Mouse (Mus musculus) cerebellum, postnatal 25 days (tissue): ENCODE measurements around the gene Pomgnt2.

ENCODE experiments used
- DNase-seq, 2 experiments: peaks; one replicate each; pipeline ENCODE4 v3.0.0; 2021; ENCODE audit warnings: mixed read lengths in 2 of 2

Gene Pomgnt2

GRCm38 (mm10) chr9:121968258-121968657 is 28.7 kb downstream of the Pomgnt2 start:
- no peak for DNase-seq

GRCm38 (mm10) chr9:121964941-121965340 is 32.0 kb downstream of the Pomgnt2 start:
- DNase-seq = peak; percentile 69 to 71

GRCm38 (mm10) chr9:121959966-121960635 is 36.8 kb downstream of the Pomgnt2 start:
- no peak for DNase-seq

GRCm38 (mm10) chr9:121952596-121952995 is 44.3 kb downstream of the Pomgnt2 start:
- no peak for DNase-seq

GRCm38 (mm10) chr9:121951114-121951423 is 45.8 kb downstream of the Pomgnt2 start:
- DNase-seq = no peak

- DNase-seq = peak; percentile 71 to 81
Observed at GRCm38 (mm10) chr9:121950418-121951113, 46.3 kb downstream of the Pomgnt2 start, which contains the start of gene Fam198a. Gene Fam198a (plus strand): TSS chr9:121950988.

GRCm38 (mm10) chr9:121948431-121948830 is 48.5 kb downstream of the Pomgnt2 start:
- DNase-seq = no peak

- DNase-seq = peak; percentile 75 to 85
Observed at GRCm38 (mm10) chr9:121947784-121948183, 49.1 kb downstream of the Pomgnt2 start.

GRCm38 (mm10) chr9:121943628-121944027 is 53.3 kb downstream of the Pomgnt2 start:
- no peak for DNase-seq

- no peak for DNase-seq
Observed at GRCm38 (mm10) chr9:121943005-121943404, 53.9 kb downstream of the Pomgnt2 start.

GRCm38 (mm10) chr9:121937944-121938355 is 59.0 kb downstream of the Pomgnt2 start:
- peak in 1 of 2 experiments; percentile 33 for DNase-seq

GRCm38 (mm10) chr9:121937451-121937864 is 59.5 kb downstream of the Pomgnt2 start:
- no peak for DNase-seq

- DNase-seq = peak in 1 of 2 experiments; percentile 26
Observed at GRCm38 (mm10) chr9:121936952-121937351, 60.0 kb downstream of the Pomgnt2 start.

GRCm38 (mm10) chr9:121934856-121935255 is 62.1 kb downstream of the Pomgnt2 start:
- no peak for DNase-seq
